Mouse (Mus musculus): Measurements from ENCODE around the gene Kcnn3. TPM values are rescaled to one million over a fixed set of nuclear protein-coding genes. Genes with fewer than 3 reads are reported as not detected.

The Kcnn3 gene
- polyA plus RNA-seq, 1 experiment from 2014 or later: 4.2 TPM

DNA sequence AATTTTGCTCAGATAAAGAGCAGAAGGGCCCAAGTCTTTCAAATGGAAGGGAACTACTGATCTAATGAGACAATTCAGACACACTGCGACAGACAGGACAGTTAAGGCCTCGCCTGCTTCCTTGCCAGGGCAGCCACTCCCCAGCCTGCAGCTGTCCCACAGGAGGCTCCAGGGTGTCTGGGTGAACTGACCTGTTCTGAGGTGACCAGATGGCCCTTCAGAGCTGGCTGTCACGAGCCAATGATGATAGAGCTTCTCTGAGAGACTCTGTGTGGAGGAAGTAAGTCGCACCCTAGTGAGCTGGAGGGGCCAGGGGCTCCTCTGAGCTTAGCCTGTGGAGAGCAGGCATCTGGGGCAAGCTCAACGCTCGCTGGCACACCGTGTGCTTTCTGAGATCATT, 81.1 kb downstream of the Kcnn3 start:
- Histone ChIP-seq H3K36me3 (no peaks in the 10 kb centered on the region), H3K4me1 (peaks cover 18% of the 10 kb centered on the region), H3K27ac (peak overlapping the region; percentile 40; the same call in 1 of the 2 replicates), H3K4me2 (replicated peaks) (no peak overlapping the region), H3K9ac (no peak overlapping the region), H3K9me3 (replicated peaks) (no peaks in the 10 kb centered on the region), H3K27me3 (no peaks in the 10 kb centered on the region), H3K4me3 (no peak overlapping the region)
- no peak for ATAC-seq (ENCODE audit: low FRiP score)
- 37% methylated on average over 7 of the region's 7 CpGs for WGBS

DNA sequence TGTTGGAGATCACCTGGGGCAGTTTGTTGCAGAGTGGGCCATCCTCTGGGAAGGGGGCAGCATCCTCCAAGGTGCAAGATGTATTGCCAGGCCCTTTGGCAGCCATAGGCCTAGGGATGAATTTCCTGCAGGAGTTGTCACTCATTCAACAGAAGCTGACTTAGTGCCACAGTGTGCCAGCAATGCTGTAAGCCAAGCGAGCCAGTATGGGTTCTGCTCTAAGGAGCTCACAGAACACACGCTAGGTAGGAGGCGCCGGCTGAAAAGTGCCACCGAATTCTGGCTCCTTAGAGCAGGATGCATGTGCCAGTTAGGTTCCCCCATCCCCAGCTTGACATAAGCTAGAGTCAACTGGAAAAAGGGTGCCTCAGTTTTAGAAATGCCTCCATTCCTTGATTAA, 83.3 kb downstream of the Kcnn3 start:
- no peak for ATAC-seq (ENCODE audit: low FRiP score)
- Histone ChIP-seq H3K27me3 (no peaks in the 10 kb centered on the region), H3K4me2 (replicated peaks) (no peak overlapping the region), H3K27ac (no peak overlapping the region), H3K9me3 (replicated peaks) (no peaks in the 10 kb centered on the region), H3K9ac (no peak overlapping the region), H3K4me1 (peaks cover 24% of the 10 kb centered on the region), H3K4me3 (no peak overlapping the region), H3K36me3 (no peaks in the 10 kb centered on the region)
- WGBS: 85% methylated on average over 5 of the region's 5 CpGs

DNA sequence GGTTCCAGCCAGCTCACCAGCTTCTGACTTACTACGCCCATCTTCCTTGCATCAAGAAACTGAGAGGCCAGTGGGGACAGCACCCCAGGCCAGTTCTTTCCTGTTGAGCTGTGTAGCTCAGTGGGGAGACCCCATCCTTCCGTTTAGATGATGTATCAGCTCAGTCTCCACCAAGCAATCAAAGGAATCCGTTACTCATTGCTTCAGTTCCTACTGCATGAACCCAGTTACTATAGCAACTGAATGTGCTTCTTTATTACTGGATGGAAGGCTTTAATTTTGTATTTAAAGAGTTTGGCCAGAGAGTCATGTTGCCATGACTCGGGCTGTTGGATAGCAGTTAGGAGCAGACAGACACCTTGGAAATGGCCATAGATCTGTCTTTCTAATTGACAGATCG, 85.3 kb downstream of the Kcnn3 start:
- H3K4me2 ChIP-seq (replicated peaks): no peak overlapping the region
- no peak for ATAC-seq (ENCODE audit: low FRiP score)
- H3K4me3 ChIP-seq: no peak overlapping the region
- no peaks in the 10 kb centered on the region for H3K27me3 ChIP-seq
- WGBS: 61% methylated on average over 5 of the region's 5 CpGs
- peaks cover 24% of the 10 kb centered on the region for H3K4me1 ChIP-seq
- no peak overlapping the region for H3K27ac ChIP-seq
- no peaks in the 10 kb centered on the region for H3K9me3 ChIP-seq (replicated peaks)
- no peak overlapping the region for H3K9ac ChIP-seq
- no peaks in the 10 kb centered on the region for H3K36me3 ChIP-seq

DNA sequence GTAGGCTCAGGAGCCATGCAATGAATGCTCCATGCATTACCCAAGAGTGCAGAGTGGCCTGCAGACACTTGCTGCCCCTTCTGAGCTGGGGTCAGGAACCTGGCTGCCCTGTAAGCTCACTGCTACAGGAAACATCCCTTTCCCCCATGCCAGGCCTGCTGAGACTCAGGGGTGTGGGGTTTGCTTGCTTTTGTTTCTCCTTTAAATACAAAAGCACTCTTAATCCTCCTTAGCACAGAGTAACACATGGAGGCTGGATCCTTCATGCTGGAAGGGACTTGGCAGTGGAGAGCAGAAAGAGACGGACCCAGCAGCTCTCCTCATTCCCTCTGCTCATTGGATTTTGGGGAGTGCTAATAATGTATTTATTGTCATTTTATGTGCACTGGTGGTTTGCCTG, 87.4 kb downstream of the Kcnn3 start:
- 54% methylated on average over 1 of the region's 1 CpGs for WGBS
- ATAC-seq (ENCODE audit: low FRiP score): no peak
- Histone ChIP-seq H3K36me3 (no peaks in the 10 kb centered on the region), H3K4me2 (replicated peaks) (no peak overlapping the region), H3K9ac (no peak overlapping the region), H3K9me3 (replicated peaks) (no peaks in the 10 kb centered on the region), H3K4me3 (no peak overlapping the region), H3K27ac (no peak overlapping the region), H3K4me1 (peaks cover 29% of the 10 kb centered on the region), H3K27me3 (no peaks in the 10 kb centered on the region)

DNA sequence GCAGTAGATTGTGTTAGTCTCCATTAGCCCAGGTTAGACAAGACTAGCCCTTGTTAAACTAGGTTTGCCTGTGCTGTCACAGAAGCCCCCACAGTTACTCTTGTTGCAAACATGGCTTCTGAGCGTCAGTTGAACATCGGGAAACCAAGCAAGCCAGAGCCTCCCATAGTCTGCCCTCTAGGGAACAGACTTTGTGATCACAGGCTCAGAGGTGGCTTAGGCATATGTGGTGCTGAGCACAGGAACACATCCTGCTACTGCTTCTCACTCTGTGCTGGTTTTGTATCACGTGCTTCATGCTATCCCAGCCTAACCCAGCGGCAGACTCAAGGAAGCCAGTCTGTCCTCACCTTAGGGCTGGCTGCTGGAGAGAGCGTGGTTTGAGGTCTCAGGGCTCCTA, 92.1 kb downstream of the Kcnn3 start:
- no peak overlapping the region for H3K4me2 ChIP-seq (replicated peaks)
- no peaks in the 10 kb centered on the region for H3K27me3 ChIP-seq
- no peaks in the 10 kb centered on the region for H3K36me3 ChIP-seq
- ATAC-seq (ENCODE audit: low FRiP score): no peak
- peaks cover 40% of the 10 kb centered on the region for H3K4me1 ChIP-seq
- H3K9me3 ChIP-seq (replicated peaks): no peaks in the 10 kb centered on the region
- H3K27ac ChIP-seq: no peak overlapping the region
- 83% methylated on average over 5 of the region's 5 CpGs for WGBS
- no peak overlapping the region for H3K4me3 ChIP-seq
- no peak overlapping the region for H3K9ac ChIP-seq

DNA sequence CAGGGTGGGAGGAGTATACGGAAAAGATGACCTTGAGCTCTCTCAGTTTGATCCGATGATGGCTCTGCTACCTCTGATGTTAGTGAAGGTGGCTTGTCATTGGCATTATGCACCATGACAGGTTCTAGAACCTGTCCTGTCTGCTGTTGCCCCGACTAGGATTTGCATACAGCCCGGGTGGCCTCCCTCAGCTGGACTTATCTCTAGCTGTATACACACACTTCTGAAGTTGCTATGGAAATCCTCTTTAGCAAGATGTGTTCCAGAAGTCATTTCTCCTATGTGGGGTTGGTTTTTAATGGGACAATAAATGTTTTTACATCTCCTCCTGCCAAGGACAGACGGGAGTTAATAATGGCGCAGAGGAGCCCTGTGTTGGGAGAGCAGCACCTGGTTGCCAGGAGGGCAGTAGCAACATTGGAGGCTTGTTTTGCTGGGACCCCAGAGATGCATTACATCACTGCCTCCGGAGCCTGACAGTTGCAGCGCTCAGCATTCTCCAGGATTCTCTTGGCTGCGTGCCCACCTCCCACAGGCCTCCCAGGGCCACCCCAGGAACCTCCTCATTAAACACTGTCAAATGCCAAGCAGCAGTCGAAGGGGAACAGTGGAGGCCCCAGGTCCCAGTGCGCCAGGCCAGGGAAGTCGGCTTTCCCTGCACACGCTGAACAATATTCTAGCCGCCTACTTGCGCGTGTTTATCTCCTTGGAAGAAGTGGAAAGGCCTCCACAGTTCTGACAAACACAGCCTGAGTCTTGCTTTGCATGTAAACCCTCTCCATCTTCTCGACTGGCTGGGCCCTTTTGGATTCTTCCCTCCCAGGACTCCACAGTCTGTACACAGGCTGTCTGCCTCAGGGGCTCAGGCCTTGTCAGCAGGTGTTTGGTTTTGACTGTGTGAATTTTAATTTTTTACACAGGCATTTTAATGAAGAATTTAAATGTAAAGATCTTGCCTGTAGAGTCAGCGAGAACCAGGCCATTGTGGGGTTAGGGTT, 93.9 kb downstream of the Kcnn3 start:
- Histone ChIP-seq H3K9ac (no peak overlapping the region), H3K9me3 (replicated peaks) (no peaks in the 10 kb centered on the region)

DNA sequence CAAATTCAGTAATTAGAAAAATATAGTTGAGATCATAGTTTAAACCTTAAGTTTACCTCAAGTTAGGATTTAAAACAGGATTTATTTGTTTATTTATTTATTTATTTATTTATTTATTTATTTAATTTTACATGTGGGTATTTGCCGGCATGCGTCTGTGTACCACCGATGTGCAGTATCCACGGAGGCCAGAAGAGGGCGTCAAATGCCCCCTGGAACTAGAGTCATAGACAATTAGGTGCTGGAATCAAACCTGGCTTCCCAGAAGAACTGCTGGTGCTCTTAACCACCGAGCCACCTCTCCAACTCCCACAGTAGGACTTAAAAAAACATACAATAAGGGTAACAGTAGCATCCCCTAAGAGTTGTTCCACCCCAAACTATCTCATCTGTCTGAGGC, 96.9 kb downstream of the Kcnn3 start:
- no peaks in the 10 kb centered on the region for H3K27me3 ChIP-seq
- H3K9me3 ChIP-seq (replicated peaks): no peaks in the 10 kb centered on the region
- ATAC-seq (ENCODE audit: low FRiP score): no peak
- no peak overlapping the region for H3K9ac ChIP-seq
- no peak overlapping the region for H3K4me3 ChIP-seq
- no peak overlapping the region for H3K27ac ChIP-seq
- 64% methylated on average over 6 of the region's 6 CpGs for WGBS
- H3K4me2 ChIP-seq (replicated peaks): no peak overlapping the region
- peaks cover 36% of the 10 kb centered on the region for H3K4me1 ChIP-seq
- H3K36me3 ChIP-seq: no peaks in the 10 kb centered on the region

More for the DNA sequence above, 93.9 kb downstream of the Kcnn3 start:
- Histone ChIP-seq H3K27me3 (no peaks in the 10 kb centered on the region), H3K4me1 (peaks cover 36% of the 10 kb centered on the region), H3K4me3 (no peak overlapping the region), H3K36me3 (no peaks in the 10 kb centered on the region), H3K27ac (peak overlapping the region; percentile 85), H3K4me2 (replicated peaks) (0 out of 2 replicates have a peak overlapping the region, but pooled peaks have one; percentile 17)
- peak; percentile 90 for ATAC-seq (ENCODE audit: low FRiP score)
- WGBS: 38% methylated on average over 18 of the region's 18 CpGs

DNA sequence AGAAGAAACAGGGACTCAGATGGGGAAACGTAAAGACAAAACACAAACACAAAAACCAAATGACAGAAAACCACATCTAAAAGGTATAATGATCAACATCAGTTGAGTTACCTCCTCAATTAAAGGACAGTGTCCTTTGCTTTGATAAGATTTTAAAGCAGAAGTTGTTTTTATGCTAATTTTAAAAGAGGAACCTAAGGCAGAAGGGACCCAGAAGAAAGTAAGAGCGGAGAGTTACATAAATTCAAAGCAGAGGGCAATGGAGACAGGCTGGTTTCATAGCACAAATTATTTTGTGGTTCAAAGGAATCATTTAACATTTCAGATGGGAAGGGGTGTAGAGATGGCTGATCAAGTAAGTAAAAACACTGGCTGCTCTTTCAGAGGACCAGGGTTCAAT, 97.4 kb downstream of the Kcnn3 start:
- H3K9me3 ChIP-seq (replicated peaks): no peaks in the 10 kb centered on the region
- H3K4me1 ChIP-seq: peaks cover 35% of the 10 kb centered on the region
- no peak overlapping the region for H3K4me2 ChIP-seq (replicated peaks)
- no peak for ATAC-seq (ENCODE audit: low FRiP score)
- WGBS: 92% methylated on average over 2 of the region's 2 CpGs
- no peak overlapping the region for H3K9ac ChIP-seq
- H3K36me3 ChIP-seq: no peaks in the 10 kb centered on the region
- H3K27me3 ChIP-seq: no peaks in the 10 kb centered on the region; the same call in 1 of the 2 replicates
- H3K4me3 ChIP-seq: no peak overlapping the region
- no peak overlapping the region for H3K27ac ChIP-seq

DNA sequence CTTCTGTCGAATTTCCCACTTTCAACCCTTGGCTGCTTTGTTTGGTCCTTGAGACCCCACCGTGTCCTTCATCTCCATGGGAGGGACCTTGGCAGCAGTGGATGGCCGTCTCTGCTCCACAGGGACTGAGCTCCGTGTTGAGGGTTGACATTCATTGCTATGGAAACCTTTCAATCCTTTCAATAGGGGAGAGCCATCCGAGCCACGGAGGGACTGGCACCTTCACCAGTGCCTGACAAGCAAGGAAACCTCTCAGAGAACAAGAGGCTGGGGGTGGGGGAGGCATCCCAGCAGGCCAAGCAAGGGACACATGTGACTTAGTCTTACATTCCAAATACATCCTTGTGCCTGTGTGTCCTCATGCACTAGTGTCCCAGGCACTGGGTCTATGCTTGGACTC, 102.9 kb downstream of the Kcnn3 start:
- Histone ChIP-seq H3K27me3 (no peaks in the 10 kb centered on the region; the same call in 1 of the 2 replicates), H3K36me3 (no peaks in the 10 kb centered on the region), H3K9me3 (replicated peaks) (no peaks in the 10 kb centered on the region), H3K4me1 (peaks cover 51% of the 10 kb centered on the region), H3K27ac (peak overlapping the region; percentile 60), H3K4me3 (no peak overlapping the region), H3K4me2 (replicated peaks) (no peak overlapping the region), H3K9ac (no peak overlapping the region)
- WGBS: 7% methylated on average over 6 of the region's 6 CpGs
- peak; percentile 61 for ATAC-seq (ENCODE audit: low FRiP score)

DNA sequence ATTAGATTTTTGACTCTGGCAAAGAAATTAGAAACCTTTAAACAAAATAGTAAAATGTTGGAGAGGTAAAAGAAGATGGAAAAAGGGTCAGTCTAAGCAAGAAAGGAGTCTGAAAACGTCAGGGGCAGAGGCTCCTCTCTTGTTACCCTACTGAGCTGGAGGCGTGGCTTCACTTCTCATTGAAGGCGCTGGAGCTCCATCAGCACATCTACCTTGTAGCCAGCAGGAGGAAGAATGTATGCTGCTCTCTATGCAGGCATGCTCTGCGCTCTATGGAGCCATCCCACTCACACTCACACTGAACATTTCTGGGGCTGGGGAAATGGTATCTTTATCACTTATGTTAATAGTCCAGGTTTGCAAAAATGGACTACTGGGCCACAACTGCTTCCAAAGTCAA, 103.6 kb downstream of the Kcnn3 start:
- ATAC-seq (ENCODE audit: low FRiP score): no peak
- H3K9me3 ChIP-seq (replicated peaks): no peaks in the 10 kb centered on the region
- H3K27me3 ChIP-seq: no peaks in the 10 kb centered on the region; the same call in 1 of the 2 replicates
- no peak overlapping the region for H3K4me3 ChIP-seq
- H3K4me1 ChIP-seq: peaks cover 51% of the 10 kb centered on the region
- H3K27ac ChIP-seq: no peak overlapping the region
- no peak overlapping the region for H3K4me2 ChIP-seq (replicated peaks)
- H3K9ac ChIP-seq: no peak overlapping the region
- WGBS: 25% methylated on average over 4 of the region's 4 CpGs
- H3K36me3 ChIP-seq: no peaks in the 10 kb centered on the region

DNA sequence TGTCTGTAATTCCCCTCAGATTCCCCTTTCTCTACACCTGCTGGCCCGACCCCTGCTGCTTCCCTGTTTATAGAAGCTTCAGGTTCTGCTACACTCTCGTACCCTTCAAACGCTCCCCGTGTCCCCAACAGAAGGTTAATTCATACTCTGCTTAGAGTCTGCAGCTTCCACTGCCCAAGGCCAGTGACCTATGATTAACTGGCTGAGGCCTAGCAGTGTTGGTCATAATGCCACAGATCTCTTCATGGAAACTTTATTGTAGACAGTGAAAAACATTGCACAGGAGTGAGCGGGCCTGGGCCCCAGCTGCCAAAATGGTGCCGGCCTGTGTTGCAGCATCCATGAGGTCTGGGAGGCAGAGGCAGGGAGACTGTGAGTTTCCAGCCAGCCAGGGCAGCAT, 104.0 kb downstream of the Kcnn3 start:
- Histone ChIP-seq H3K9me3 (replicated peaks) (no peaks in the 10 kb centered on the region), H3K36me3 (no peaks in the 10 kb centered on the region), H3K4me3 (no peak overlapping the region), H3K27me3 (no peaks in the 10 kb centered on the region; the same call in 1 of the 2 replicates), H3K27ac (peak overlapping the region; percentile 52), H3K4me1 (peaks cover 49% of the 10 kb centered on the region), H3K9ac (no peak overlapping the region), H3K4me2 (replicated peaks) (no peak overlapping the region)
- ATAC-seq (ENCODE audit: low FRiP score): no peak
- WGBS: 58% methylated on average over 6 of the region's 6 CpGs

DNA sequence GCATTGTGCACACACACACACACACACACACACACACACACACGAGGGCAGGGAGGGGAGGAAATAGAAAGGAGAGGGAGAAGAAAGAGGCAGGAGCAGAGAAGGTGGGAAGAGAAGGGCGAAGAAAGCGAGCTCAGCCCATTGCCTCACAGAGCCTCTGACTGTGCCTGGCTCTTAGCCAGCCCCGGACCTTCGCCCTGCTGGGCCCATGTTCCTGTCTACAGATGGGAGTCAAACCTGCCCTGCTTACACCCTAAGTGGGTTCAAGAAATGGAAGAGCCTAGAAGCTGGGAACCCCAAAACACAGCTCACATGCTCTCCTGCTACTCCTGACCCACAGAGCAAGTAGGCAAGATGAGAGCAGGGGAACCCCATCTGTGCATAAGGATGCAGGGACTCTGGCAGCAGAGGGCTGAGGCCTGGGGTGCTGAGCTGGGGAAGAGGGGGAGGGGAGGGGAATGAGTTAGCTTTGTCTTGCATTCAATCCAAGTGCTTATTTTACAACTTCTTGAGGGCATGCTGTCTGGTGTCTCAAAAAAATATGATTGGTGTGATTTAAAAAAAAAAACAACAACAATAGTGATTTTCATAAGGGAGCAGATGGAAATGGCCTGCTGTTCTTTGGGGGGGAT, 105.0 kb downstream of the Kcnn3 start:
- 56% methylated on average over 4 of the region's 5 CpGs for WGBS
- ATAC-seq (ENCODE audit: low FRiP score): no peak
- peaks cover 52% of the 10 kb centered on the region for H3K4me1 ChIP-seq
- no peak overlapping the region for H3K4me2 ChIP-seq (replicated peaks)
- H3K9ac ChIP-seq: no peak overlapping the region
- H3K27ac ChIP-seq: peak overlapping the region; percentile 52
- no peaks in the 10 kb centered on the region for H3K36me3 ChIP-seq
- H3K4me3 ChIP-seq: no peak overlapping the region
- no peaks in the 10 kb centered on the region; the same call in 1 of the 2 replicates for H3K27me3 ChIP-seq
- H3K9me3 ChIP-seq (replicated peaks): no peaks in the 10 kb centered on the region
